Mouse (Mus musculus) lung, postnatal 14 days (tissue): ENCODE measurements at regions not wholly inside any gene's neighbourhood (a gene's known extent, or its start where the extent isn't known, plus 50 kb on each side); places are given as distances from the start of the nearest gene placed in this dataset.
A peak's percentile ranks its signal among the peaks of the same experiment; 100 is the strongest.
"Not testable (repeated sequence)": the region's sequence is repeated elsewhere in the genome, so short reads cannot be mapped to it uniquely, and the experiment has no call there.

Source experiments
- DNase-seq: peaks from one replicate; pipeline ENCODE4 v3.0.0; 2021

- DNase-seq, result peak; percentile 69
Measured at GRCm38 (mm10) chr5:77807726-77808125, 399.9 kb upstream of the Igfbp7 start.

- no peak for DNase-seq
Measured at GRCm38 (mm10) chr5:77806334-77807157, 398.7 kb upstream of the Igfbp7 start.

GRCm38 (mm10) chr5:77805796-77806195 lies 398.0 kb upstream of the Igfbp7 start:
- no peak for DNase-seq

- no peak for DNase-seq
Measured at GRCm38 (mm10) chr5:77805303-77805702, 397.5 kb upstream of the Igfbp7 start.

- DNase-seq, result no peak
Measured at GRCm38 (mm10) chr5:77804113-77804512, 396.3 kb upstream of the Igfbp7 start.

- peak; percentile 44 for DNase-seq
Measured at GRCm38 (mm10) chr5:77803562-77803961, 395.7 kb upstream of the Igfbp7 start.

- no peak for DNase-seq
Measured at GRCm38 (mm10) chr5:77796960-77797359, 389.1 kb upstream of the Igfbp7 start.

GRCm38 (mm10) chr5:77795766-77796165 lies 387.9 kb upstream of the Igfbp7 start:
- DNase-seq, result no peak

GRCm38 (mm10) chr5:77783953-77784352 lies 376.1 kb upstream of the Igfbp7 start:
- no peak for DNase-seq

GRCm38 (mm10) chr5:77762426-77763042 lies 354.7 kb upstream of the Igfbp7 start:
- no peak for DNase-seq

- DNase-seq, result no peak
Measured at GRCm38 (mm10) chr5:77762013-77762412, 354.2 kb upstream of the Igfbp7 start.

GRCm38 (mm10) chr5:77748933-77749332 lies 341.1 kb upstream of the Igfbp7 start:
- no peak for DNase-seq

- DNase-seq, result no peak
Measured at GRCm38 (mm10) chr5:77746604-77747003, 338.8 kb upstream of the Igfbp7 start.

GRCm38 (mm10) chr5:77743467-77743866 lies 335.6 kb upstream of the Igfbp7 start:
- no peak for DNase-seq

- not testable (repeated sequence) for DNase-seq
Measured at GRCm38 (mm10) chr5:77730286-77730685, 322.4 kb upstream of the Igfbp7 start.

- no peak for DNase-seq
Measured at GRCm38 (mm10) chr5:77681592-77681991, 273.8 kb upstream of the Igfbp7 start.

- DNase-seq, result no peak
Measured at GRCm38 (mm10) chr5:77672073-77672924, 264.5 kb upstream of the Igfbp7 start.

- DNase-seq, result no peak
Measured at GRCm38 (mm10) chr5:77663096-77663495, 255.3 kb upstream of the Igfbp7 start.

- DNase-seq, result no peak
Measured at GRCm38 (mm10) chr5:77659016-77659415, 251.2 kb upstream of the Igfbp7 start.

- no peak for DNase-seq
Measured at GRCm38 (mm10) chr5:77644651-77645050, 236.8 kb upstream of the Igfbp7 start.

GRCm38 (mm10) chr5:77620402-77620801 lies 212.6 kb upstream of the Igfbp7 start:
- DNase-seq, result no peak

- DNase-seq, result no peak
Measured at GRCm38 (mm10) chr5:77610496-77610895, 202.7 kb upstream of the Igfbp7 start.

GRCm38 (mm10) chr5:77594719-77595118 lies 186.9 kb upstream of the Igfbp7 start:
- DNase-seq, result no peak
